Mouse (Mus musculus) 3T3-L1 (cell line): ENCODE measurements around the gene Nacc2.

Source experiments
- DNase-seq: peaks from one replicate; pipeline ENCODE4 v3.0.0-alpha.2; 2015; ENCODE audit warnings: low read depth, low spot score

Gene Nacc2

DNA sequence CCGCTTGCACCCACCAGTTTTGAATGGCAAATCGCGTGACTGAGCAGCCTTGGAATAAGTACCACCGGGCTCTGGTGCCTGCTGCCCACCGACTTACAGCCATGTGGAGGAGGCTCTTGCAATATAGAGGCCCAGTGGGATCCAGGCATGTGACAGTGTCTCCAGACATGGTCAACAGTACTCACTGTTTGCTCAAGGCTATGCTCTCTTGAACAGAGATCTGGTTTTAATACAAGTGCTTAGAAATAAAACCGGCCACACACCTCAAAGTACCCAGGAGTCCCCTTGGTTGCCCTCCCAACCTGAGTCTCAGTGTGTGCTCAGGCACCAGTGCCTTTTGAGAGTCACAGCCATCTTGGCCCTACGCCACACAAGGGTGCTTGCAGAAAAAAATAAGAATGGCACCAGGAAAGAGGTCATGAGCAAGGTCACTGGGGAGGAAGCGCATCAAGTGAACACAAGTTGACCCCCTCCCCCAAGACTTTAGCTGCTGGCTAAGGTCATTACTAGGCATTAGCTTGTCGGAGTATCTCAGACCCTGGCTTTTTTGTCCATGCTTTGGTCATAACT is at the start of gene Nacc2:
Nacc2 (minus strand) TSS at position 142 of the 570 bp plus-strand sequence.
- no peak for DNase-seq

GRCm38 (mm10) chr2:26172166-26172565 is 49.1 kb upstream of the Nacc2 start:
- no peak for DNase-seq

GRCm38 (mm10) chr2:26170376-26170775 is 47.4 kb upstream of the Nacc2 start:
- no peak for DNase-seq

DNA sequence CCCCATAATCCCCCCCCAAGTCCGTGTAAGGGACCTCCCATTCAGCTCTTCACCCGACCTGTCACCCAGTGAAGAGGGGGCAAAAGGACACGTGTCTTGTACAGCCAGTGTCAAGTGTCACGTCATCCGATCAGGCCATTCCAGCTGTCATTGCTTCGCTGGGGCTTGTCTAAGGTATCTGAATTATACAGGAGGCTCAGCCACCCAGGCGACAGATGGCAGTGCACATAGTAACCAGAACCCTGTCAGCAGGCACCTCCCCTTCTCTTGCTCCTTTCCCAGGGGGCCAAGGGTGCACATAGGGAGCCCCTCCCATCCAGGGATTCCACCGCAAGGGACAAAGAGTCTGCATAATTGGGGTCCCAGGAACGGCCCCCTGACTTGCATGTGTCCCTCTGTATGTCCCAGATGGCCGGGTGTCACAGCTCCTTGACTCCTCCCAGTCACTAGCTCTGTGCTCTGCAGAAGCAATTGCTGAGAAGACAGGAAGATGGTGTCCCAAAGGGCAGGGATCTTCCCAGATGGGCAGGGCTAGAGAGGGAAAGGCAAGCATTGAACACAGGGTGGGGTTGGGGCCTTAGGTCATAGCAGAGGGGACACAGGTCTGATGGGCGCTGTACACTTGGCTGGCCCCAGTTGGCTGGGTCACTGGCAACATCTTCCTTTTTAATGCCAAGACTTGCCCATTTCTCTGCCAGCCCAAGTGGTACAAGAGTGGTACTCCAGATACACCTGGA is 46.0 kb upstream of the Nacc2 start:
- no peak for DNase-seq

- DNase-seq, result no peak
Observed at GRCm38 (mm10) chr2:26166890-26167289, 43.9 kb upstream of the Nacc2 start.

GRCm38 (mm10) chr2:26158064-26158463 is 35.0 kb upstream of the Nacc2 start:
- no peak for DNase-seq

GRCm38 (mm10) chr2:26156191-26156977 is 33.4 kb upstream of the Nacc2 start:
- DNase-seq, result no peak

DNA sequence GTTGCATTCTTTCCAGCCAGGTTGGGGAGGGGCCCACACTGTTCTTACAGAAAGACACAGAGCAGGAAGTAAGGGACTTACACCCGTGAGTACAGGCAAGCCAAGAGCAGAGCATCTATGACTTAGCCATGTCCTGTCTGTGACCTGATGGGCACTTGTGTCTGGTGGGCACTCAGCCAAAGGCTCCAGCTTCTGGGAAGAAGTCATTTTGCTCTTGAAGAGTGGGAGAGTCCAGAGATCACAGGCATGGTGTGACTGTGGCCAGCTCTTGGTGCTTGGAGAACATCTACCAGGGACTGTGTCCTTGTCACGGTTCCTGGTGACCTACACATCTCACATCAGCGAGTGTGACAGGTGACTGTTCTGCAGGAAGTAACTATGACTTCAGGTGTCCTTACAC is 32.7 kb upstream of the Nacc2 start:
- no peak for DNase-seq

- no peak for DNase-seq
Observed at GRCm38 (mm10) chr2:26154586-26154985, 31.6 kb upstream of the Nacc2 start.

GRCm38 (mm10) chr2:26153909-26154340 is 30.9 kb upstream of the Nacc2 start:
- peak; percentile 72 for DNase-seq

DNA sequence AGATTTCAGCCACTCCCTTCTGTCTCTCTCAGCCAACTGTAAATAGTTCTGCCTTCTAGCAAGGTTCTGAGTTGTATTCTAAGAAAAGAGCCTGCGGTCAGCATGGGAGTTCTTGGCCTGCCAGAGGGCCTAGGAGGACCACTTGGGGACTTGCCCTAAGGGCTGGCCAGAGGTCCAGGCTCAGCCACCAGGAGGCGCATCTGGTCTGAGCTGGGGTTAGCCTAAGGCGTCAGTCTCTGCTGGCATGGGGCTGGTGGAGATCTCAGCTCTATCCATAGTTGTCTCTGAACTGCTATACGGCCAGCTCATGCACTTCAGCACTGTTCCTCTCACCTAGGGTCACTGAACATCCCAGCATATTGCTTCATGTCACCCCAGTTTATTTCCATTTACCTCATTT is 30.3 kb upstream of the Nacc2 start:
- DNase-seq, result peak; percentile 60

- peak; percentile 96 for DNase-seq
Observed at GRCm38 (mm10) chr2:26147706-26148370, 24.8 kb upstream of the Nacc2 start.

DNA sequence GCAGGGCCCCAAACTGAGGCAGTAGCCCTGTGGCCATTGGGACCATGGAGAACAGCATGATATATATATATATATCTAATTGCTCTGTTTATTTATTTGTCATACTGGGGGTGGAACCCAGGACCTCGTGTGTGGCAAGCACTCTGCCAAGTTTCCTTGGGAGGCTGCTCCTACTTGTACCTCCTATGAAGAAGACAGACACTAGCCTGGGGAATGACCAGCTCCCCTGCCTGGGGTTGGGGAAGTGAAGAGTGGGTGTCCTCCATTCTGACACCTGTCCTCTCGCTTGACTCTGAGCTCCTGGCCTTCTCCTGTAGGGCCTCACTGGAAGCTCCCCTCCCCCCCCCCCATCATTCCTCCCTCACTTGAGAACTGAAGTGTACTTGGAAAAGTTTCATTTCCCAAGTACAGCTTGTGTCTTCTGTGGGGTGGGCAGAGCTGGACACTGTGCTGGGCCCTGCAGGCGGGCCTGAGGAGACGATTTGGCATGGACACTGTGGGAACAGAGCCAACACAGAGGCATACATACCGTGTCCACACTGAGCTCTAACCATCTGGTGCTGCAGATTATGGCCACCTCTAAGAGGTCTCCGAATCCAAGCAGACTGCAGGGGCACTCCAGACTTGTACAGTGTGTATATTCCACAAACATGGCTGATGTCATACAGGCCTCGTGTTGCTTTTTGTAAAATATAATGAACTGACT is 23.5 kb upstream of the Nacc2 start:
- peak; percentile 54 for DNase-seq

- no peak for DNase-seq
Observed at GRCm38 (mm10) chr2:26145113-26145512, 22.1 kb upstream of the Nacc2 start.

DNA sequence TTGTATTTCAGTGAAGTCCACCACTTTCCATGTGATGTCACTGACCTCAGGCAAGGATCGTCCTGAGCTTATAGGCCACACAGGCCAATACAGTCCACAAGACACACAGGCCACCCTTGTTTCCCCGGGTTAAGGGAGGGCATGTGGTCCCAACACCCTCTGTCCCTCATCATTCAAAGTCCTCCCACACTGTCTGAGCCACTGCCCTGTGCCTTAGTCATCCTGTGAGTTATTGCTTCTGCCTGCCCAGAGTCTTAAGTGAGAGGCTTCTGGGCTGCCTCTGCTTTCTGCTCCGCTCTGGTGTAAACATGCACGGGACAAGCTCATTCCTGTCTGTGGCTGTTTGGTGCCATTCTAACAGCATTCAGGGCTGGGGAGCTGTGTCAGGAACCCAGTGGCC is 21.3 kb upstream of the Nacc2 start:
- DNase-seq, result peak; percentile 88

DNA sequence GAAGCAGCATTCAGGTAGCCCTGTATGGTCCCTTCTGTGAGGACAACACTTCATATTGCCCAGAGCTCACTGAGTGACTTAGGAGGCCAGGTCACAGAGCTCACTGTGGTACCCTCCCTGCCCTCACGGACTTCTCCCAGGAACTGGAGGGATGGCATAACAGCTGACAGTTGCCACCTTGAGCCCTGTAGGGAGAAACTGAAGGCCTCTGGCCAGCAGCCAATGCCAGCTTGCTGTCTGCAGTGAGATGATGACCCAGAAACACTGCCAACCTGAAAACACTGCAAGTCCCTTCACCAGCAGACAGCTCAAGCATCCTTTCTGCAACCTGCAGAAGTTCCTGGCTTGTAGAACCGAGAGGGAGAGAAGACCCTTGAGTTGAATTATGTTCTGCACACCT is 20.5 kb upstream of the Nacc2 start:
- no peak for DNase-seq

DNA sequence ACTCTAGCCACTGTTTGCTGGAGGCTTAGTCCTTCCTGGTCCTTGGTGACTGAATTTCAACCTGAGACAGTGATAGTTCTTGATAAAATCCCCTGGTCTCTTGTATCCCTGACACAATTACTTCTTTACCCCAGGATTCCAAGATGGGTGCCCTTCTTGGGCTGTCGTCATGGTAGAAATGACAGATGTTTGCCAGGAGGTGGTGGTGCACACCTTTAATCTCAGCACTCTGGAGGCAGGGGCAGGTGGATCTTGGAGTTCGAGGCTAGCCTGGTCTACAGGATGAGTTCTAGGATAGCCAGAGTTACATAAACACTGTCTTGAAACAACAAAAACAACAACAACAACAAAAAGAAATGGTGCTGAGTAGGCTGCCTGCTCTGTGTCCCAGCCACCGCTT is 20.0 kb upstream of the Nacc2 start:
- DNase-seq, result no peak

GRCm38 (mm10) chr2:26141893-26142635 is 19.0 kb upstream of the Nacc2 start:
- peak; percentile 77 for DNase-seq

DNA sequence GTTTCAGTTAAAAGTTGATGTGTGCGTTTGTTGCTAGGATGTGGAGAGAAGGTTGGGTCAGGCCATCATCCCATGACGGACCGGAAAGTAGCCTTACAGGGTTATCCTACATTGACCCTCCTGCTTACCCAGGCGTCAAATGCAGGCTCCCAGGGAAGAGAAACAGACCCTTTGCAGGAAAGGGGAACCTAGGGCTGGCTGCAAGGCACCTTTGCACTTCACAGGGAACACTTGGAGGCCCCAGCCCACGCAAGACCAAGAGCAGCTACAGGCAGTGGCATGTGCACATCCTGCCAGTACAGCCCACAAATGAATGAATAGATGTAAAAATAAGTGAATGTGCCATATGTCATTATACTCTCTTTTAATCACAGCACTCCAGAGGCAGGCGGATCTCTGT is 17.9 kb upstream of the Nacc2 start:
- DNase-seq, result no peak

- peak; percentile 99 for DNase-seq
Observed at GRCm38 (mm10) chr2:26140292-26140819, 17.3 kb upstream of the Nacc2 start.
